Mouse (Mus musculus): ENCODE measurements around the gene Ung. TPM values are rescaled to one million over a fixed set of nuclear protein-coding genes. Genes with fewer than 3 reads are reported as not detected.

The Ung gene
- polyA plus RNA-seq, 1 experiment from 2014 or later = 24.1 TPM

DNA sequence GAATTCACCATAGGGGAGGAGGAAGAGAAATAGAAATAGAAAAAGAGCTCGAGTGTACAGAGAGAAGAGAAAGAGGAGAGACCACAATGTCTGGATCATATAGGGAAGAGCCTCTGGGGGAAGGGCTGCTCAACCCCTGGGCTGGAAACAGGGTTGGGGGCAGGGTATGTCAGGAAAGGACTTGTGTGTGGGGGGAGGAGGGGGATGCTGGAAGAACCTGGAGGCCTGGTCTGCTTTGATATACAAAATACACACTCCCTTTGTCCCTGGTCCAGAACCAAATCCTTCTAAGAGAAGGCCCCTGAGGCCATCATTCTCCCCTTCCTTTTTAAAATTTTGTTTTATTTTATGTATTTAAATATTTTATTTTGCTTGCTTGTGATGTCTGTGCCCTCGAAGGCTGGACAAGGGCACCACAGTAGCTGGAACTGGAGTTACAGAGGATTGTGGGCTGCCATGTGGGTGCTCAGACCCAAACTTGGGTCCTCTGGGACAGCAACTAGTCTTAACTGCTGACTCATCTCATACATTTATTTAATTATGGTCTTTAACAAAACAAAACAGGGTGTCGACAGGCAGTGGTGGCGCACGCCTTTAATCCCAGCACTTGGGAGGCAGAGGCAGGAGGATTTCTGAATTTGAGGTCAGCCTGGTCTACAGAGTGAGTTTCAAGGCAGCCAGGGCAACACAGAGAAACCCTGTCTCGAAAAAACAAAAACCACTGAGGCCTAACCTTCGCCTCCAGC, 3.5 kb upstream of the Ung start:
- Histone ChIP-seq H3K36me3 (ENCODE audit: control insufficient read depth, insufficient read depth, low read length) (peaks cover 24% of the 10 kb centered on the region), H3K4me2 (replicated peaks; ENCODE audit: low read depth, low read length) (peak overlapping the region; percentile 78; the same call in 1 of the 2 replicates), H3K4me3 (ENCODE audit: low read depth, low read length) (no peak overlapping the region), H3K9ac (replicated peaks; ENCODE audit: low read depth, low read length) (no peak overlapping the region), H3K27ac (ENCODE audit: low read length) (no peak overlapping the region), H3K27me3 (ENCODE audit: control insufficient read depth, insufficient read depth, low read length) (no peaks in the 10 kb centered on the region), H3K9me3 (ENCODE audit: control insufficient read depth, low read depth, low read length) (no peaks in the 10 kb centered on the region), H3K4me1 (ENCODE audit: control insufficient read depth, insufficient read depth, low read length) (peaks cover 5% of the 10 kb centered on the region)
- WGBS = 84% methylated on average over 7 of the region's 7 CpGs
- ATAC-seq (ENCODE audit: insufficient number of reproducible peaks, insufficient read depth, low FRiP score, low read depth) = no peak

- Histone ChIP-seq H3K4me3 (ENCODE audit: low read depth, low read length) (peak within 1 kb of the TSS; percentile 46), H3K27ac (ENCODE audit: low read length) (peak within 1 kb of the TSS; percentile 75), H3K9ac (replicated peaks; ENCODE audit: low read depth, low read length) (peak within 1 kb of the TSS; percentile 39), H3K4me2 (replicated peaks; ENCODE audit: low read depth, low read length) (peak within 1 kb of the TSS; percentile 78), H3K9me3 (ENCODE audit: control insufficient read depth, low read depth, low read length) (no peaks in the 10 kb centered on the region), H3K4me1 (ENCODE audit: control insufficient read depth, insufficient read depth, low read length) (peaks cover 14% of the 10 kb centered on the region), H3K27me3 (ENCODE audit: control insufficient read depth, insufficient read depth, low read length) (no peaks in the 10 kb centered on the region), H3K36me3 (ENCODE audit: control insufficient read depth, insufficient read depth, low read length) (peaks cover 16% of the 10 kb centered on the region)
- WGBS = under 1% methylated on average over 68 of the region's 69 CpGs
- peak; percentile 18; the same call in 1 of the 2 replicates for ATAC-seq (ENCODE audit: insufficient number of reproducible peaks, insufficient read depth, low FRiP score, low read depth)
Measured at GRCm38 (mm10) chr5:114127374-114128349, 2.5 kb upstream of the Ung start, which contains the start of gene Alkbh2. TSS of gene Alkbh2 (minus strand) at chr5:114128218.

DNA sequence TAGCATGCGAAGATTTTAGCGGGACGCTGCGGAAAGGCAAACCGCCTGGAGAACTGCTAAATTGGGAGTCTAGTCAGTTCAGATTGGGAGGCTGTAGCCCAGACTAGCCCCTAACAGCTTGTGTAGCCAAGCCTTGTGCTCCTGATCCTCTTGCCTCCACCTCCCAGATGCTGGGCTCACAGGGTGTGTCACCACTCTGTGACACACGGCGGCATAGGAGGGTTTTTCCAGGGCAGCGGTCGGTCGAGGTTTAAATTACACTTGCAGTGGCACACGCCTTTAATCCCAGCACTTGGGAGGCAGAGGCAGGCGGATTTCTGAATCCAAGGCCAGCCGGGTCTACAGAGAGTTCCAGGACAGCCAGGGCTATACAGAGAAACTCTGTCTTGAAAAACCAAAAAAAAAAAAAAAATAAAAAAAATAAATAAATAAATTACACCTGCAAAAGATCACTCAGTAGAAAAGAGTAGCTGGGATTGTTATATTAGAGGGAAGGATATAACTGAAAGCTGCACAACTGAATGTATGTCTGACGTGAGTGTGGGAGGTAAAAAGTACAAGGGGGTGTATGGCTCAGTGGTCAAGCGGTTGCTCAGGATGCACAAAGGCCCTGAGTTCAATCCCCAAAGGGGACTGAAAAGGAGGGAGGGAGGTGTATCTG, 506 bp upstream of the Ung start:
- H3K27me3 ChIP-seq (ENCODE audit: control insufficient read depth, insufficient read depth, low read length) = no peaks in the 10 kb centered on the region
- no peaks in the 10 kb centered on the region for H3K36me3 ChIP-seq (ENCODE audit: control insufficient read depth, insufficient read depth, low read length)
- no peak overlapping the region for H3K27ac ChIP-seq (ENCODE audit: low read length)
- peak overlapping the region; percentile 83 for H3K4me3 ChIP-seq (ENCODE audit: low read depth, low read length)
- ATAC-seq (ENCODE audit: insufficient number of reproducible peaks, insufficient read depth, low FRiP score, low read depth) = no peak
- no peak overlapping the region for H3K9ac ChIP-seq (replicated peaks; ENCODE audit: low read depth, low read length)
- H3K4me1 ChIP-seq (ENCODE audit: control insufficient read depth, insufficient read depth, low read length) = peaks cover 21% of the 10 kb centered on the region
- WGBS = 72% methylated on average over 15 of the region's 15 CpGs
- H3K4me2 ChIP-seq (replicated peaks; ENCODE audit: low read depth, low read length) = peak overlapping the region; percentile 94
- no peaks in the 10 kb centered on the region for H3K9me3 ChIP-seq (ENCODE audit: control insufficient read depth, low read depth, low read length)

GRCm38 (mm10) chr5:114130698-114131520, 723 bp downstream of the Ung start:
- ATAC-seq (ENCODE audit: insufficient number of reproducible peaks, insufficient read depth, low FRiP score, low read depth) = peak; percentile 96

GRCm38 (mm10) chr5:114131521-114131840, 1.3 kb downstream of the Ung start:
- H3K9me3 ChIP-seq (ENCODE audit: control insufficient read depth, low read depth, low read length) = no peaks in the 10 kb centered on the region
- H3K4me2 ChIP-seq (replicated peaks; ENCODE audit: low read depth, low read length) = peak overlapping the region; percentile 94
- peaks cover 6% of the 10 kb centered on the region; the same call in 1 of the 2 replicates for H3K36me3 ChIP-seq (ENCODE audit: control insufficient read depth, insufficient read depth, low read length)
- peak overlapping the region; percentile 83 for H3K4me3 ChIP-seq (ENCODE audit: low read depth, low read length)
- no peak; the same call in 1 of the 2 replicates for ATAC-seq (ENCODE audit: insufficient number of reproducible peaks, insufficient read depth, low FRiP score, low read depth)
- H3K9ac ChIP-seq (replicated peaks; ENCODE audit: low read depth, low read length) = peak overlapping the region; percentile 45; the same call in 1 of the 2 replicates
- peaks cover 21% of the 10 kb centered on the region for H3K4me1 ChIP-seq (ENCODE audit: control insufficient read depth, insufficient read depth, low read length)
- WGBS = under 1% methylated on average over 15 of the region's 15 CpGs
- H3K27ac ChIP-seq (ENCODE audit: low read length) = peak overlapping the region; percentile 73
- H3K27me3 ChIP-seq (ENCODE audit: control insufficient read depth, insufficient read depth, low read length) = no peaks in the 10 kb centered on the region

More at GRCm38 (mm10) chr5:114130698-114131520, 723 bp downstream of the Ung start:
- under 1% methylated on average over 86 of the region's 87 CpGs for WGBS
- Histone ChIP-seq H3K9ac (replicated peaks; ENCODE audit: low read depth, low read length) (peak overlapping the region; percentile 50), H3K9me3 (ENCODE audit: control insufficient read depth, low read depth, low read length) (no peaks in the 10 kb centered on the region), H3K27me3 (ENCODE audit: control insufficient read depth, insufficient read depth, low read length) (no peaks in the 10 kb centered on the region), H3K4me3 (ENCODE audit: low read depth, low read length) (peak overlapping the region; percentile 83), H3K27ac (ENCODE audit: low read length) (peak overlapping the region; percentile 73), H3K36me3 (ENCODE audit: control insufficient read depth, insufficient read depth, low read length) (peaks cover 2% of the 10 kb centered on the region; the same call in 1 of the 2 replicates), H3K4me2 (replicated peaks; ENCODE audit: low read depth, low read length) (peak overlapping the region; percentile 94), H3K4me1 (ENCODE audit: control insufficient read depth, insufficient read depth, low read length) (peaks cover 21% of the 10 kb centered on the region)

- Histone ChIP-seq H3K4me2 (replicated peaks; ENCODE audit: low read depth, low read length) (no peak overlapping the region), H3K27me3 (ENCODE audit: control insufficient read depth, insufficient read depth, low read length) (no peaks in the 10 kb centered on the region), H3K36me3 (ENCODE audit: control insufficient read depth, insufficient read depth, low read length) (peaks cover 6% of the 10 kb centered on the region; the same call in 1 of the 2 replicates), H3K9me3 (ENCODE audit: control insufficient read depth, low read depth, low read length) (no peaks in the 10 kb centered on the region), H3K9ac (replicated peaks; ENCODE audit: low read depth, low read length) (no peak overlapping the region), H3K4me1 (ENCODE audit: control insufficient read depth, insufficient read depth, low read length) (peaks cover 25% of the 10 kb centered on the region), H3K27ac (ENCODE audit: low read length) (no peak overlapping the region), H3K4me3 (ENCODE audit: low read depth, low read length) (no peak overlapping the region)
- WGBS = 84% methylated on average over 6 of the region's 6 CpGs
- no peak for ATAC-seq (ENCODE audit: insufficient number of reproducible peaks, insufficient read depth, low FRiP score, low read depth)
Measured at GRCm38 (mm10) chr5:114132841-114133240, 2.7 kb downstream of the Ung start.

GRCm38 (mm10) chr5:114134091-114134534, 3.9 kb downstream of the Ung start:
- WGBS = 62% methylated on average over 6 of the region's 6 CpGs
- Histone ChIP-seq H3K9me3 (ENCODE audit: control insufficient read depth, low read depth, low read length) (no peaks in the 10 kb centered on the region), H3K4me3 (ENCODE audit: low read depth, low read length) (no peak overlapping the region), H3K36me3 (ENCODE audit: control insufficient read depth, insufficient read depth, low read length) (peaks cover 6% of the 10 kb centered on the region; the same call in 1 of the 2 replicates), H3K9ac (replicated peaks; ENCODE audit: low read depth, low read length) (no peak overlapping the region), H3K27ac (ENCODE audit: low read length) (no peak overlapping the region), H3K4me2 (replicated peaks; ENCODE audit: low read depth, low read length) (no peak overlapping the region), H3K27me3 (ENCODE audit: control insufficient read depth, insufficient read depth, low read length) (no peaks in the 10 kb centered on the region), H3K4me1 (ENCODE audit: control insufficient read depth, insufficient read depth, low read length) (peaks cover 36% of the 10 kb centered on the region)
- no peak for ATAC-seq (ENCODE audit: insufficient number of reproducible peaks, insufficient read depth, low FRiP score, low read depth)

Measured in stomach, embryonic 14.5 days (tissue).